Mouse (Mus musculus) lung, adult 18-20 months (tissue): ENCODE results near the gene Efemp2.

Source experiments
- DNase-seq, 2 experiments: peaks; one replicate each; pipeline ENCODE4 v3.0.0; 2022; ENCODE audit warnings: mixed read lengths in 2 of 2

The Efemp2 gene

DNA sequence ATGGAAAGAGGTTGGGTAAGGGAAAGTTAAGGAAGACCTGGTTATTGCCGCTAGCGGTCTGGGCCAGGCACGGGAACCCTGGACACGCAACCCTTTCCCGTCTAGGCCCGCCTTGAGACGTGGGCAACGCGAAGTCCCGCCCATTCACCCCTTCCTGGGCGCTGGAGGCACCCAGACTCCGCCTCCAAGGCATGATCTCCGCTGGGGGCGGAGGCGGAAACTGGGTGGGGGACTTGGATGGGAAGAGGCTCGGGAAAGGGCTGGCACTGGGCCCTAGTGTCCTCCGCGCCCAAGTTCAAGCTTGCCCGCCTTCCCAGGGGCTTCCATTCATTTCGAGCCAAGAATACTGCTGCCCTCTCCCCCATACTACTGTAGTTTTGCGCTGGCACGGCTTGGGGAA lies at the start of gene Efemp2:
Efemp2 (plus strand) TSS at position 235 of the 400 bp plus-strand sequence.
- DNase-seq = peak; percentile 92 to 95

DNA sequence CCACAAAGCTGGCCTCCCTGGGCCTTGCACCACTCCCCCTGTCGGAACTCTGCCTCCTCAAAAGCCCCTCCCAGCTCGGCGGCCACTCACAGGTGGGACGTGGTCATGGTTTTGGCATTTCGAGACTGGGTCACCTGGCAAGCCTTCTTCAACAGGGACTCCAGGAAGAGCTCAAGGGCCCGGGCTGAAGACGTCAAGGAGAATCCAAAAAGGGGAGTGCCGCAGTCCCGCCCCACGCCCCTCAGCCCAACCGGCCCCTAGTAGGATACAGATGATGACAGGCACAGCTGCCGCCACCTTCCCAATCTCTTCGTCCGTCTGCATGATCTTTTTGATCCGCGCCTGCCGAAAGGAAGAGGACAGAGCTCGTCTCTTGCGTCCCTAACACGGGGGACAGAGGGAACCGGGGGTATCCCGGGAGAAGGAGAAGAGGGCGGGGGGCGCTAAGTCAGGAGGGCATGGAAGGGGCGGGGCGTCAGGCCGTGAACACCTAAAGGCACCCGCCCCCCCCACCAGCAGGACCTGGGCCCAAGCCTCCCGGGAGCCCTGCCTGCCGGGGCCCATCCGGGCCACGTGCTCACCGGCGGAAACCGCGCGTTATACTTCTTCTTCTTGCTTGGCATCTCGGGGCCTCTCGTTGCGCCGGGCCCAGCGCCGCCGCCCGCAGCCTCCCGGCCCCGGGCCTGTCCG lies 49.5 kb upstream of the Efemp2 start:
- DNase-seq = peak; percentile 92 to 95

DNA sequence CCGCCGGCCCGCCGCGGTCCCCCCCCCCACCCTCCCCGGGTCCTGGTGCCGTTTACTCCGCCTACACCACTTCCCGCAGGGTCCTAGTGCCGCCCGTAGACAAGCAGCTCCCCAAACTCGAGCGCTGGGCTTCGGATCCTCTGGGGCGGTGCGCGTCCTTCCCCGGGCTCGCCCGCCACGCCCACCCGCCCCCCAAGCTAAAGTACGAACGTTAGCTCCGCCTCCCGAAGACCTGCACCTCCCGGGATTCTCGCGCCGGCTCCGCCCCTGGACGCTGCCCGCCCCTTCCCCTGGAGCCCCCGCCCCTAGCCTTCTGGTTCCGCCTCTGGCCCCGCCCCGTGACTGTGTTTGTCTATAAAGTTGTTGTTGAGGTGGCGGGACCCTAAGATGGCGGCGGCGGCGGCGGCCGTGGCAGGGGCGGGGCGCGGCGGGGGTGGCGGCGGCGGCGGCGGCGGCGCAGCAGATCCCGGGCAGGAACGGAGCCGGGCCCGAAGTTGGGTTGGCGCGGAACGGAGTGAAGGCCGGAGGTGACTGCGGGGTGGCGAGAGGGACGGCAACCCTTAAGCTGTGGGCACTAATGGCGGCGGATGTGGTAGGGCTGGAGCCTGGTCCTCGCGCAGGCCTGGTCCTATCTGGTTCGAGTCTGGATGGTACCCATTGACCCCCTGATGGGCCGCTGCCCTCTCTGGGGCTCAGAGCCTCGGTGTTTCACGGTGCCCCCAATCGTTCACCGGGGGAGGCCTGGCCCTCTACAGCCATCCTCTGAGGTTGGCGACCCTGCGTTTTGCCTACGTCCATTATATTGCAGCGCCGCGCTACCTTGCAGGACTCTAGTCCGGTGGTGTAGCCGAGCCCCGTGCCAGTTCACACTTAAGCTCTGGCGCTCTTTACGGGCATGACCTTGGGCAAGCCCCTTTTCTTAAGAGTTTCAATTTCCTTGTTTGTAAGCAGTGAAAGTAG lies 48.7 kb upstream of the Efemp2 start, which contains the start of the genes Drap1 and AI837181:
Drap1 (minus strand) TSS at position 198 of the 960 bp plus-strand sequence.
AI837181 (plus strand) TSS at position 363 of the 960 bp plus-strand sequence.
- DNase-seq = peak; percentile 91 to 93

DNA sequence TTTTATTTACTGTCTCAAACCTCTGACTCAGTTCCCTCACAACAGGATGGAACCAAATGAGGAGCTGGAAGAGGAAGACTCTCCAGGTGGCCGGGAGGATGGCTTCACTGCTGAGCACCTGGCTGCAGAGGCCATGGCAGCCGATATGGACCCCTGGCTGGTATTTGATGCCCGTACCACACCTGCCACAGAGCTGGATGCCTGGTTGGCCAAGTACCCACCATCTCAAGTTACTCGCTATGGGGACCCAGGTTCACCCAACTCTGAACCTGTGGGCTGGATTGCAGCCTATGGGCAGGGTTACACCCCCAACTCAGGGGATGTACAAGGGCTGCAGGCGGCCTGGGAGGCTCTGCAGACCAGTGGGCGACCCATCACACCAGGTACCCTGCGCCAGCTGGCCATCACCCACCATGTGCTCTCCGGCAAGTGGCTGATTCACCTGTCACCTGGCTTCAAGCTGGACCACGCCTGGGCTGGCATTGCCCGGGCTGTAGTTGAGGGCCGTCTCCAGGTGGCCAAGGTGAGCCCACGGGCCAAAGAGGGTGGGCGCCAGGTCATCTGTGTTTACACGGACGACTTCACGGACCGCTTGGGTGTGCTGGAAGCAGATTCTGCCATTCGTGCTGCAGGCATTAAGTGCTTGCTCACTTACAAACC lies 47.7 kb upstream of the Efemp2 start:
- no peak for DNase-seq

DNA sequence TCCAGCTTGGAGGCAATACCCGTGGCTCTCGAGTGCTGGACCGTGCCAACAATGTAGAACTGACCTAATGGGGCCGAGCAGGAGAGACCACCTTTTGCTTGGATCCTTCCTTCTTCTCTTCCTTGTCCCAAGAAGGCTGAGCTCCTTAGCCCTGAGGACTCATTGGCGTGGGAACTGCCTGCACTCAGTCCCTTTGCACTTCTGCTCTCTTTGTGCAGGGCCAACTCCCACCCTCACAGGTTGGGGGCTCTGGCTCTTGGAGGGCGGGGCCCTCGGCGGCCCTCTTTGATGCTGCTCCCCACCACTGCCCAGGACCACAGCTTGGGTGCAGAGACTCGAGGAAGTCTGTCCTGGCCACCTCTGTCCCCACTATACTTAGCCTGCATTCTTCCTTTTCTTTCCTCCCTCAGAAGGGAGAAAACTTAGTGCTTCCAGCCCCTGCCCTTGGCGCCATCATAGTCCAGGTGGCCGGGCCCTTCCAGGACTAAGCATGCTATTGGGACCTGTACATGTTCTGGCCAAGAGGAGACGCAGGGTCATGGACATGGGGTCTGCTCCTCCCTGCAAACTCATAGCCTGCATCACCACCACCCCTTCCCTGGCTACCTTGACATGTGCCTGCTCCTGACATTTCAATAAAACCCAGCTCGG lies 47.0 kb upstream of the Efemp2 start:
- DNase-seq = no peak

DNA sequence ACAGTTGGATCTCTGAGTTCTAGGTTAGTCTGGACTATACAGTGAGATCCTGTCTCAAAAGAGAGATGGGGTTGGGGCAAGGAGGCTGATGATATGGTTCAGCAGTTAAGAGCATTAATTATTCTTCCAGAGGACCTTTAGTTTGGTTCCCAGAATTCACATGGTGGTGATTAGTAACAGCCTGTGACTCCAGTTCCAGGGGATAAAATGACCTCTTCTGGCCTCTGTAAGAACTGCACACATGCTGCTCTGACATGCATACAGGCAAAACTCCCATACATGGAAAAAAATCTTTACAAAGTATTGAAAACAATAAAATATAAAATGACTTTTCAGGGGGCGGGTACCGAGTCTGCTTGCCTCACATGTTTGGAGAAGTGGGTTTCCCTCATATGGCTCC lies 45.7 kb upstream of the Efemp2 start:
- DNase-seq = no peak

DNA sequence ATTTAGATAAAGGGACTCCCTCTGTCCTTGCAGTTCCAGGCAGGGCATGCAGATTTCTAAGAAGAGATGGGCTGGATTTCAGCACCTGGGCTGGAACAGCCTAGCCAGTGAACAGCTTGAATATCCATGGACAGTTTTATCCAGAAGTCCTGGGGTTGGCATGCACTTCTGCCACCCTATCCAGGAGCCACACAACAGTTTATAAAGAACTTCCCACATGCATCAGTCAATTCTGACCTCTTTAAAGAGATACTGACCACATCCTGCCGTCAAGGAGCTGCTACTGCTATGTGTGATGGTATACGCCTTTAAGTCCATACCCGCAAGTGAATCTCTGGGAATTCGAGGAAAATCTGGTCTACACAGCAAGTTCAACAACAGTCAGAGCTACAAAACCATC lies 44.5 kb upstream of the Efemp2 start:
- no peak for DNase-seq

DNA sequence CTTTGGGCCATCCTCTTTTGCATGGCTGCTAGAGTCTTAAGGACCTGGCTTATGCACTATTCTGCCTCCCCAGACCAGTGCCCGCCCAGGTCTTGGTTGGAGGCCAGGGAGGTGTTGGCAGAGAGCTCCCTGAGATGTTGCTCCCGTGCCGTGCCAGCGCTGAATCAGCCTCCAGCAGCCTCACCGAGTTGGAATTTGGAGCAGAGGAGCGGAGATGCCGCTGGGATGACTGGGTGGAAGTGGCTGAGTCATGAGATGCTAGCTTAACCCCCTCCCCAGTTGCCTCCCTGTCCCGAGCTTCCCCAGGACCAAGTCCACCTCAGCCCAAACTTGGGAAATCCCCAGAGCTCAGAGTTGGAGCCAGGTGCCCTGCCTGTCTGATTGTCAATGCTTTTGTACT lies 43.9 kb upstream of the Efemp2 start:
- DNase-seq = peak; percentile 53 to 63

DNA sequence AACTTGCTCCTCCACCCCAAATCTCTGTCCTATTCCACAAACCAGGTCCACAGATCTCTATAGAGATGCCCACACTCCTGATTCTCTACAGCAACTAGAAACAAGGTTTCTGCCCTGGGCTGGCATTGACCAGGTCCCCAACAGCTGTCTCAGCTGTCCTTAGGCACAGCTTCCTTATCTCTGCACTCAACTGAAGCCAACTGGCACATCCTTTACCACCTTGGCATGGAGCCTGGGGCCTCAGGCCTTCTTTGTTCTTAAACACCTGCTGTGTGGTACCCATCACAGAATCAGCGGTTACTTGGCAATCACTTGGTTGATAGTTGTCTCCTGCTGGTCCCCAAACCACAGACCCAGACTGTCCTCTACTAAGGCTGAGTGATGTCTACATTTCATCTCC lies 43.3 kb upstream of the Efemp2 start:
- DNase-seq = no peak

DNA sequence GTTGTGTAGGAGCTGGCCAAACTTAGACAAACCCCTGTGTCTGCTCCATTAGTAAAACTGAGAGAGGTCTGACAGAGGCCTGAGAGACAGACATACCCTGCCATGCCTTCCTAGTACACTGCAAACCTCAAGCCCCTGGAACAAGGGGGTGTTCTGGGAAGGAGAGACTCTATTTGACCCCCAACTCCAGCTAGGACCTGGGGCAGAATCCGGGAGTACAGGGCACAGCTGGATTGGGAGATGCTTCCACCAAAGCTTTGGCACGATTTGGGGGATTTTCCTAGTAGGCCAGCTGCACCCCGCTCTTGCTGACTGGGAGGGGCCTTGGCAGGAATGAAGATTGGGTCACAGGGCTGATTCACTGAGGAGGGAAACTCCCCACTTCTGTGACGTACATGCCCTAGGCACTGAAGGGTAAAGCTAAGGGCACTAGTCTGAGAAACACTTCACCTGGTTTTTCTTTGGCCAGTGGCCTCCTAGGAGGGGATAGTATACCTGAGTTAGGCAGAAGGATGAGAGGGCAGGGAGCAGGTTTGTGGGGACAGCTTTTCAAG lies 41.8 kb upstream of the Efemp2 start:
- DNase-seq = peak; percentile 70 to 83

DNA sequence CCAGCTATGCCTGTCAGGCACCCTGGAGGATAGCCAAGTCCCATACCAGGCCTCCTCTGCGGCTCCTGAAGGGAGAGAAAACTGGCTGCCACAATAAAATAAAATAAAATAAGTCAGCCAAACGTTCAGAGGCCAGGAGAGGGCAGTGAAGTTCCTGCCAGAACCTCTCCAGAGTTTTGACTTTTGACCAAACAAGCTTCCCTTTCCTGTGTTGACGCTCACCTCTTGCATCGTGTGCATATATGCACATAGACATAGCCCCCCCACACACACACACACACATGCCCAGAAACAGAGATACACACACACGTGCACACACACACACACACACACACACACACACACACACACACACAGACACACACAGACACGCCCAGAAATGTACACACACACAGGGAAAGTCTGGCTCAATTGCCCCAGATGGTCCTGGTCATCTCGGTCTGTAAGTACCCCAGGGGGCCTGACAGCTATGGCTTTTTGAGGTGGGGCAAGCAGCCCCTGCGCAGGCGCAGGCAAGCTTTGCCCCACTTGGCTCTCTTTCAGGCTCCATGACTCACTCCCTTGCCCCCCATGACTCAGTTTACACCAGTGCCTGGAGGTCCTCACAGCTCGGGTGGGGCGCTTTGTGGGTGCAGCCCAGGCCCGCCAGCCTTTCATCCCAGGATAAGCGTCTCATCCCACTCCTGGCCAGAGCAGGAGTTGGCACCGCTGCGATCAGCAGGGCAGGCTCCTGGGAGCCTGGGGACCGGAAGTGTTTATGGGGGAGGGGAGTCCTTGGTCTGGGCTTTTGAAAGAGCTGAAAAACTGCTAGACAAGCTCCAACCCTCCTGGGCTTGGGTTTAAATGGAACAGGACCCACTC lies 40.5 kb upstream of the Efemp2 start:
- peak; percentile 52 to 69 for DNase-seq

DNA sequence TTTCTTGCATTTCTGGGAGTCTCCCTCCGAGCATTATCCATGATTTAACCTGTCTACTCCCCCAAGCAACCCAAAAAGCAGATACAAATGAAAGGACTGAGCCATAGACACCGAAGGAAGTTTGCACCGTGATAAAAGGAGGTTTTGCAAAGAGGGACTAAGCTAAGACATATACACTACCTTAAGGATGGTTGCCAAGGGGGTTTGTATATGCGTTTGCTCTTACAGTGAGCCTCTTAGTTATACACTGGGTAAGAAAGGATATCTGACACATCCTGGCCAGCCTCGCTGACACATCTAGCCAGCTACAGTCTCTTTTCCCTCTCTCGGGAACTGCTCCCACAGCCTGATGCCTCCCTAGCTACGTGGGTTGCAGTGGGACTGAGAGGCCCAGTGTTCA lies 39.8 kb upstream of the Efemp2 start:
- no peak for DNase-seq

DNA sequence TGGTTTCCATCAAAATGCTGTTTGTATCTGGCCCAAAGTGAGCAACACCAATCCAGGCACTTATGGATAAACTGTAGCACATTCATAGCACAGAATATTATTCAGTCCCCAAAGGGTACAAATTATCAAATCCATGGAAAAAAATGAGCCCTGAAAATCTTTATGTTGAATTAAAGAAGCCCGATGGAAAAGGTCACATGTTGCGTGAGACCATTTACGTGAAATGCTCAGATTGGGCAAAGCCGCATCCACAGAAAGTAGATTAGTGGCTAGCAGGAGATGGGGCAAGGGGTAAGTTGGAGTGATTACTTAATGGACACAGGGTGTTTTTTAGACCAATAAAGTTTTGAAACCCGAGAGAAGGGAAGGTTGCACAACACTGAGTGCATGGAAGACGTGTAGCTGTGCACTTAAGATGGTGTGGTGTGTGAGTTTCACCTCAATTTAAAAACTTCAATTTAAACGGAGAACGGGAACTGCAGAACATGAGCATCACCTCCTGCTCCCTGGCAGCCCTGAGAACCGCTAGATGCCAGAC lies 29.3 kb upstream of the Efemp2 start:
- DNase-seq = no peak

DNA sequence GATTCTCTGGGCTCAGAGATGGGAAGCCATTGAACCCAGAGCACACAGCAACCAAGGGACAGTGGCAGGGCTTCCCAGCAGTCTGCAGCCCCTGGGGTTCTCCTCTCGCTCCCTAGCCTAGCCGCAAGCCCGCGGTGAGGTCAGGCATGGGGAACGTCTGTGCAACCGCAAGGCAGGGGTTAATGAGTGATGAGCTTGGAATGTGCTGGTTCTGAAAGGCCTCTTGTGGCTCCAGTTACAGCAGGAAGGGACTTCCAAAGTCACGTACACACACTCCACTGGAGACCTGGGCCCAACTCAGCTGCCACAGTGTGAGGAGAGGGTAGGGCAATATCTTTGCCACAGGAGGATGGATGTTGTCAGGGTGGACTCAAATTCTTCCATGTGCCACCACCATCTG lies 28.8 kb upstream of the Efemp2 start:
- no peak for DNase-seq

DNA sequence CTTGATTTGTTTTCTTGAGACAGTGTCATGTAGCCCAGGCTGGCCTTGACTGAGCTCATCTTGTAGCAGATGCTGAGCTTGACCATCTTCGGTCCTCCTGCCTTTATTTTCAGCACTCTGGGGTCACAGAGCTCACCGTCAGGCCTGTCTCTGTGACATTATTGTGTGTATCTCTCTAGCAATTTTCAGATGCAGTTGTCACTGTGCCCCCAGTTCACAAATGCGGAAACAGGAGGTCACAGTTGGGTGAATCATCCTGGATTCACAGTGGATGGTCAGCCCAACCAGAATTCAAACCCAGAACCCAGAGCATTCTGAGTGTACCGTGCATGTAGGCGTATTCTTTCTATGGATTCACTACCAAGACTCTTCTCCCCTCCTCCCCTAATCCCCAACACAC lies 28.0 kb upstream of the Efemp2 start:
- no peak for DNase-seq

DNA sequence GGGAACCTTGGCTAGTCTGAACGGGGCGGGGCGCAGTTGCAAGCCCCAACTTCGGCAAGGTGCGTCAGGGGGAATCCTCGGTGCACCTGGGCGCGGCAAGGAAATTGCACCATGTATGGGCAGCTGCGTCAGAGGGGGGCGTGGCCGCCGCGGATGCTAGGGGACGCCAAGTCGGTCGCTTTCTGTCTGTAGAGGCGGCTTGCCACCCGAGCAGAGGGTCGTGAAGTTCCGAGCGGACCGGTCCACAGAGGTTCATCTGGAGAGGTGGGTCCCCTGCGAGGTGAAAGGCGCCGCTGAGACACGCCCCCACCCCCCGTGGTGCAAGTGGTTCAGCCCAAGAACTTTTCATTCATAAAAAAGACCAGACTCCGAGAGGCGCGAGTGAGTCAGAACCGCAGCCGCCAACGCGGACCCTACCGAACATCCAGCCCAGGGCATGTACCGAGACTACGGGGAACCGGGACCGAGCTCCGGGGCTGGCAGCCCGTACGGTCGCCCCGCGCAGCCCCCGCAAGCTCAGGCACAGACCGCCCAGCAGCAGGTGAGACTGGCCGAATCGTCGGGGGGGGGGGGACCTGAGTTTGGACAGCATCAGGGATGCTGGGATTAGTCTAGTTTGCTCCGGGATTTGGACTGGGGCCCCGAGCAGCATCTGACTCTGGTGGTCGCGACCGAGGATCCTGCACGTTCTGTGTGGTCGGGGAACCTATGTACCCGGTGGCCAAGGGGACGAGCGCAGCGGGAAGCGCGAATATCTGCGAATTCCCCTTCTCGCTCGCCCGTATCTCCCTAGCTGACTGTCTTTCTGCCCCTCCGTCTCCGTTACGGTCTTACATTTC lies 26.0 kb upstream of the Efemp2 start, which contains the start of gene Fosl1:
Fosl1 (plus strand) TSS at position 33 of the 839 bp plus-strand sequence.
- peak; percentile 75 to 84 for DNase-seq

DNA sequence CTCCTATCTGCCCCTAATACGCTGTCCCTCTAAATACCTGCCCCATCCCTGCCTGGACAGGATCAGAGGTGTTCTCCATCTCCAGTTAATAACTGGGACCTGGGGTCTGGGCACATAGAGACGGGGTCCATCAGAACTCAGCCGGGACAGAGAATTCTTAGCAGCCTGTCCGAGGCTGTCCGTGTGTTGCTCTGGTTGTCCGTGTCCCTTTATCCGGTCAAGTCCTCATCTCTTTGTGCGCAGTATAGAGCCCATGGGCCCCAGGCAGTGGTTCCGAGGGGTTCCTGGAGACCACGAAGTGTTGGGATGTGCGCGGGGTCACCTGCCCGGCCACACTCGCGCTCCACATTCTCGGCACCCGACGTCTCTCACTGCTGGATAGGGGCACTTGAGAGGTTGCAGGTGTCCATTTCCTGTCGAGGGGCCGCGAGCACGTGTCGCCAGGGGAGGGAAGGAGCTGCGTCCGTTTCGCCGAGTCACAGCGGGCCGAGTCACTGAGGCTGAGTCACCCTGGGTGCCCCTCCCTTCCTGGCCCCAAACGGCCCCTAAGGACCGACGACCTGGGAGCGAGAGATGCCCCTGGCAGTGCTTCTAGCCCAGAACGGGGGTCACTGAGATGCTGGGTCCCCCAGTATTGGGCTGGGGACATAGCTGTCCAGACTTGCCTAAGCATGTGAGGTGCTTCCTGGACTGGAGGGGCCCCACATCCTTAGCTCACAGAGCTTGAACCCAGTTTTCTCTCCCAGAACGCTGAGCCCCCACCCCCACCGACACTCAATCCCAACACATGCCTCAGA lies 25.2 kb upstream of the Efemp2 start:
- peak in 1 of 2 experiments; percentile 48 for DNase-seq

DNA sequence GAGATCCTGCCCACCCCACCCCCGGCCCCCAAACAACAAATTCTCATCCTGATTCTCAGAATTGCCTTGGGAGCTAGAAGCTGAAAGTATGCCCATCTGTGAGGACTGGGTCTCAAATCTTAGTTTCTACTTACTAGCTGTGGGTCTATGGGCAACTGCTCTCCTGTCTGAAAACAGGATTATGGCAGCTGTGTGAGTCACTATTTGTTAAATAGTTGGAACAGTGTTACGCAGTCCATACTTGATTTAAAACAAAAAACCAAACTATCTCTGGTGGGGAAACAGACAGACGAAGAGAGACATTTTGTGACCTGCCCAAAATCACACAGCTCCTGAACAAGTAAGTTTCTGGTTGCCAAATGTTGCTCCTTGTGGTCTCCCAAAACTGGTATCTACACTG lies 24.1 kb upstream of the Efemp2 start:
- DNase-seq = no peak

DNA sequence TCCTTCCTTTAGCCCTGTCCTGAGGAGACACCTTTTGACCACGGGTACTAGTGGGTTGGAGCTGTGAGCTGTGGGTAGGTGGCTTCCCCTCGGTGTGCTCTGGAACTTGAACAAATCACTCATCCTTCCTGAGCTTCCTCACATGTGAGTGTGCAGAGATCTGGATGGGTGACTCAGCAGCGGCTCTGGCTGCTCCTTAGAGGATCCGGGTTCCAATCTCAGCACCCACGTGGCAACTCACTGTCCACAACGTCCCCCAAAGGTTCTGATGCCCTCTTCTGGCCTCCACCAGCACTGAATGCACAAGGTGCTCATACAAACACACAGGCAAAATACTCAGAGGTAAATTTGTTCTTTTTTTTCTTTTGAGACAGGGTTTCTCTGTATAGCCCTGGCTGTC lies 22.0 kb upstream of the Efemp2 start:
- DNase-seq = no peak
